Mouse (Mus musculus) cerebellum, postnatal 10 days (tissue): ENCODE data around the gene Hpgd.

Experiments
- DNase-seq, 2 experiments: peaks; one replicate each; pipeline ENCODE4 v3.0.0; 2021; ENCODE audit warnings: mixed read lengths in 2 of 2

Hpgd gene

GRCm38 (mm10) chr8:56328130-56328542, 33.8 kb downstream of the Hpgd start:
- DNase-seq, result no peak

DNA sequence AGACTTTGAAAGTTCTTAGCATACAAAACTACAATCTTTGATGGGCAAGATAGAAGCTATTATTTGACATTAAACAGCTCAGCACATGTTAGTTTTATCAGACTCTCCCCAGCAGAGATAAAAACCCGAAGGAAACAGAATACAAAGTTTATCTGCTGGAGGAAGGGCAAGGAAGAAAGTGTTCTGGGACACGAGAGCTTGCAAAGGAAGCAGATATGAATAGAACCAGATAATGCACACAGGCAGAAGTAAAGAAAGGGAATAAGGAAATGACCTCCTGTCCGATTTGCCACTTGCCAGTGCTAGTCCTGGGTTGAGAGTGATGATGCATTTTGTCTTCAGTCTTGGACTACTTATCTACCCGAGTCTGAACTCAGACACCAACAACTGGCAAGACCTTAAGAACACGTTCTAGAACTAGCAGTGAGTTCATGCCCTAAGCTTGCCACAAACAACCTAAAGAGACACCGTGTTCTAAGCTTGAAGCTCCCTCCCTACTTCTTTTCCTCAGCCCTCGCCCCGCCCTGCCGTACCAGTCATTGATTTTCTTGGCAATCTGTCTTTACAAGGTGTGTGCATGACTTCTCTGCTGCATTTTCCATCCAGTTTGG, 41.1 kb downstream of the Hpgd start:
- DNase-seq, result no peak

DNA sequence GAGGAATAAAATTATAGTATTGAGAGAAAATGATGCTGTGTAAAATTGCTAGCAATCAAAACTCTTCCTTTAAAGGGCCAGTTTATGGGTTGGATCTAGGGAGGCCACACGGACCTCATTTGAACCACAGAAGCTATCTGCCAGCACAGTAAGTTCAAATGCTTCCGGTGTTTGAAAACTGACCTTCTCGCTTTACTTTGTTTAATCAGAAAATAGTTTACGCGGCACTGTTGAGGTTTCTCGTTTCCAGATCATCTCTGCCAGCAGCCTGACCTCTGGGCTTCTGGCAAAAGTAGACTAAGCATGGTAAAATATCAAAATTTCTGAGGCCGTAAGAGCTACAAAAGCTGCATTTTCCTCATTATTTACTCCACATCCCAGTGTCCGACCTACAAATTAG, 42.4 kb downstream of the Hpgd start:
- DNase-seq, result no peak

- DNase-seq, result peak; percentile 15 to 23
Observed at GRCm38 (mm10) chr8:56343505-56343904, 49.1 kb downstream of the Hpgd start.

DNA sequence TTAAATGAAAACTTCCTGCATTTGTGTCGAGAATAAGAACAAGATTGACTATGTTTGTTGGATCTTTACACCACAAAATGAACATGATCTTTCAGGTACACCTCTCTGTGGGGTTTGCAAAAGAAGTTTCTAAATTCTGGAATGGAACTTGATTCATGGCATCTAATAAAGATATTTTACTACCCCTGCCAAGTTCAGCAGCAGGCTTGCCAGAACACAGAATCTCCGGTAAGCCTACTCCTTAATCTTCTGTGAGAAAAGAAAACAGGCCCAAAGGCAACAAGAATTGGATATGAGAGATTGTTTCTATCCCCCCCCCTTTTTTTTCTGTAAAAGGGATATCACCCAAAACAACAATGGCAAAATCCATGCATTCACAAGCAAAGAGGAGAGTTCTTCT, 49.6 kb downstream of the Hpgd start:
- DNase-seq, result peak; percentile 1 to 3

- DNase-seq, result no peak
Observed at GRCm38 (mm10) chr8:56344359-56344758, 50.0 kb downstream of the Hpgd start.

- DNase-seq, result no peak
Observed at GRCm38 (mm10) chr8:56345641-56346420, 51.4 kb downstream of the Hpgd start.

- DNase-seq, result no peak
Observed at GRCm38 (mm10) chr8:56363180-56363579, 68.8 kb downstream of the Hpgd start.
